Mouse (Mus musculus) ES-Bruce4 (cell line): Measurements from ENCODE around the gene Slc45a2. TPM values are rescaled to one million over a fixed set of nuclear protein-coding genes. Genes with fewer than 3 reads are reported as not detected.
A peak's percentile ranks its signal among the peaks of the same experiment; 100 is the strongest.

Experiments used
- H3K27ac ChIP-seq: 2 replicates; pipeline ENCODE4 v1.5.1; 2012; ENCODE audit warnings: low read length, inconsistent platforms; ENCODE audit not compliant: insufficient read depth
- H3K27me3 ChIP-seq: 2 replicates; pipeline ENCODE4 v1.6.1; 2012; ENCODE audit warnings: mild to moderate bottlenecking, low read length, inconsistent platforms; ENCODE audit not compliant: control insufficient read depth, poor library complexity, insufficient read depth, severe bottlenecking
- H3K36me3 ChIP-seq: 2 replicates; pipeline ENCODE4 v1.6.1; 2012; ENCODE audit warnings: inconsistent platforms, mild to moderate bottlenecking, low read length, moderate library complexity; ENCODE audit not compliant: control insufficient read depth, poor library complexity, insufficient read depth, severe bottlenecking
- H3K4me1 ChIP-seq: one replicate; pipeline ENCODE4 v1.8.1; 2011; ENCODE audit warnings: low read length; ENCODE audit not compliant: control insufficient read depth, insufficient read depth
- H3K4me3 ChIP-seq: 2 replicates; pipeline ENCODE4 v1.5.1; 2011; ENCODE audit warnings: low read depth, mild to moderate bottlenecking, low read length
- H3K9ac ChIP-seq: 2 replicates; pipeline ENCODE4 v1.6.1; 2012; ENCODE audit warnings: low read depth, mild to moderate bottlenecking, inconsistent platforms; ENCODE audit not compliant: poor library complexity, severe bottlenecking
- H3K9me3 ChIP-seq: replicated peaks from 2 replicates; pipeline ENCODE4 v1.6.1; 2012; ENCODE audit warnings: mild to moderate bottlenecking, low read length, inconsistent platforms; ENCODE audit not compliant: control insufficient read depth, poor library complexity, insufficient read depth, severe bottlenecking
- CTCF ChIP-seq: IDR thresholded peaks from one replicate; pipeline ENCODE4 v1.8.1; 2011; ENCODE audit warnings: low read depth, low read length
- EP300 ChIP-seq: IDR thresholded peaks from 2 replicates; pipeline ENCODE4 v1.6.1; 2011; ENCODE audit warnings: low read depth, low read length; ENCODE audit not compliant: insufficient read depth
- POLR2A ChIP-seq: IDR thresholded peaks from one replicate; pipeline ENCODE4 v1.8.1; 2011; ENCODE audit warnings: low read length; ENCODE audit not compliant: insufficient read depth
- polyA plus RNA-seq: library from polyadenylated mRNA; stranded (reverse); fragments of >200 nt; gene quantifications from 2 replicates; pipeline ENCODE4 v1.2.4, GENCODE M21; 2011; ENCODE audit warnings: low read depth; ENCODE audit not compliant: missing spikeins, insufficient read depth, insufficient read length

Slc45a2 gene
- polyA plus RNA-seq, 1 experiment: not detected

DNA sequence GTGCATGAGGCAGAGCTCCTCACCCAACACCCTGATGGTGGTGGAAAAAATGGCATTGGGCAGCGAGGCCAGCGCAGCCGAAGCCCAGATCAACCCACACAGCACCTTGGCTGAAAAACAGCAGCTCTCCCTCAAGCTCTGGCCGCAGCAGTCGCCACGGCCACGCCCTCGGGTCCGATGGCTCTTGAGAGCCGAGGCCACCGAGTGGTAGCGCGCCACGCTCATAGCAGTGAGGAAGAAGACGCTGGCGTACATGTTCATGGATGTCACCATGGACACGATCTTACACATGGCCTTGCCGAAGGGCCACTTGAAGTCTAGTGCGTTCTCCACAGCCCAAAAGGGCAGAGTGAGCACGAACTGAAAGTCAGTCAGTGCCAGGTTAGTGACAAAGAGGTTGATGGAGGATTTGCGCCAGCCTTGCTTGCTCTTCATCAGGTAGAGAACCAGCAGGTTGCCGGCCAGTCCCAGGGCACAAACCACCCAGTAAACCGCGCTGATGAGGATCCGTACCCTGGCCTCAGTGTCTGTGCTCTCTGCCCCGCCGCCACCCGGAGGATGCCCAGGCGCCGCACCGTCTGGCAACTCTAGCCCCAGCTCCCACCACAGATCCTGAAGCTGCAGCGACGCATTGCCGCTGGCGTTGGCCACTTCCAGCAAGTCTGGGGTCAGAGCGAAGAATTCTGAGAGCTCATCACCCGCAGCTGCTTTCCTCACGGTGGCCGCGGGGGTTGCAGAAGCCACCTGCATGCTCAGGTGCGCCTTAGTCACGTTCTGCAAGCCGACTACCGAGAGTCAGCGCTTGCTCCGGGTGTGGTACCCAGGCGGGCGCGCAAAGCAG is 36.2 kb downstream of the Slc45a2 start:
- Histone ChIP-seq H3K36me3 (no peaks in the 10 kb centered on the region), H3K4me3 (peak overlapping the region; percentile 49), H3K9me3 (no peaks in the 10 kb centered on the region), H3K9ac (no peak overlapping the region), H3K27ac (no peak overlapping the region), H3K27me3 (peaks cover 11% of the 10 kb centered on the region; the same call in 1 of the 2 replicates), H3K4me1 (no peaks in the 10 kb centered on the region)
- TF ChIP-seq CTCF (no peak), EP300 (no peak), POLR2A (no peak)

GRCm38 (mm10) chr15:11037376-11037695 is 36.8 kb downstream of the Slc45a2 start:
- peak overlapping the region; percentile 49 for H3K4me3 ChIP-seq
- H3K9ac ChIP-seq: no peak overlapping the region
- no peaks in the 10 kb centered on the region for H3K9me3 ChIP-seq
- no peaks in the 10 kb centered on the region for H3K36me3 ChIP-seq
- peaks cover 11% of the 10 kb centered on the region; the same call in 1 of the 2 replicates for H3K27me3 ChIP-seq
- no peak overlapping the region for H3K27ac ChIP-seq
- TF ChIP-seq POLR2A: no peak
- no peak for TF ChIP-seq EP300
- no peak for TF ChIP-seq CTCF
- H3K4me1 ChIP-seq: no peaks in the 10 kb centered on the region

GRCm38 (mm10) chr15:11037711-11038110 is 37.2 kb downstream of the Slc45a2 start, which contains the start of gene Rxfp3:
Gene Rxfp3, minus strand, starts transcription at chr15:11037991.
- Histone ChIP-seq H3K27ac (no peak within 1 kb of the TSS), H3K4me1 (no peaks in the 10 kb centered on the region), H3K9ac (no peak within 1 kb of the TSS), H3K9me3 (no peaks in the 10 kb centered on the region), H3K4me3 (peak within 1 kb of the TSS; percentile 49), H3K36me3 (no peaks in the 10 kb centered on the region), H3K27me3 (peaks cover 11% of the 10 kb centered on the region; the same call in 1 of the 2 replicates)
- TF ChIP-seq EP300 (no peak), CTCF (no peak), POLR2A (no peak)

DNA sequence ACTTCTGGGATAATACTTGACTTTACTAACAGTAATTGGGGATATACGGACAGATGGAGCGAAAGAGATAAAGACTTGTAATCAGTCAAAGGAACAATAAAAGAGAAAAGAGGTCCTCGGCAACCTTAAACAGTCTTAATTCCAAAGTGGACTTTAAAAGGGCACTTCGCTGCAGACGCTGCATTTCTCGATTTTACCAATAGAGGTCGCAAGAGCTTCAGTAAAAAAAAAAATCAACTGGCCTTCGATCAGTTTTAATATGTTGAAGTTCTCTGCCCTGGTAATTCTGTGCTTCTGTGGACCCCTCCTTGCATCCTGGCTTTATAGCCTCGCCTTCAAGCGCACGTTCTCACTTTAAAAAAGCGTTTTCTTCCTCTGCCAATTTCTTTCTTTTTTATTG is 38.0 kb downstream of the Slc45a2 start:
- Histone ChIP-seq H3K27me3 (peaks cover 11% of the 10 kb centered on the region; the same call in 1 of the 2 replicates), H3K9ac (no peak overlapping the region), H3K36me3 (no peaks in the 10 kb centered on the region), H3K4me1 (no peaks in the 10 kb centered on the region), H3K27ac (no peak overlapping the region), H3K4me3 (no peak overlapping the region), H3K9me3 (no peaks in the 10 kb centered on the region)
- TF ChIP-seq EP300 (no peak), POLR2A (no peak), CTCF (peak; percentile 5)

GRCm38 (mm10) chr15:11040067-11040466 is 39.5 kb downstream of the Slc45a2 start:
- no peak overlapping the region for H3K9ac ChIP-seq
- no peak for TF ChIP-seq EP300
- TF ChIP-seq POLR2A: no peak
- TF ChIP-seq CTCF: no peak
- no peak overlapping the region for H3K4me3 ChIP-seq
- H3K27me3 ChIP-seq: peaks cover 6% of the 10 kb centered on the region; the same call in 1 of the 2 replicates
- H3K4me1 ChIP-seq: no peaks in the 10 kb centered on the region
- H3K27ac ChIP-seq: no peak overlapping the region
- no peaks in the 10 kb centered on the region for H3K36me3 ChIP-seq
- H3K9me3 ChIP-seq: no peaks in the 10 kb centered on the region

GRCm38 (mm10) chr15:11041229-11041628 is 40.7 kb downstream of the Slc45a2 start:
- Histone ChIP-seq H3K36me3 (no peaks in the 10 kb centered on the region), H3K9me3 (no peaks in the 10 kb centered on the region), H3K27me3 (peaks cover 2% of the 10 kb centered on the region; the same call in 1 of the 2 replicates), H3K4me1 (no peaks in the 10 kb centered on the region), H3K4me3 (no peak overlapping the region), H3K9ac (no peak overlapping the region), H3K27ac (no peak overlapping the region)
- TF ChIP-seq EP300: no peak
- no peak for TF ChIP-seq POLR2A
- TF ChIP-seq CTCF: no peak
